Mouse (Mus musculus): ENCODE measurements at regions not wholly inside any gene's neighbourhood (a gene's known extent, or its start where the extent isn't known, plus 50 kb on each side); places are given as distances from the start of the nearest gene placed in this dataset.

- no peak overlapping the region for H3K4me3 ChIP-seq (replicated peaks)
- H3K4me2 ChIP-seq = no peak overlapping the region
- H3K36me3 ChIP-seq = no peaks in the 10 kb centered on the region
- H3K27me3 ChIP-seq (replicated peaks) = no peaks in the 10 kb centered on the region
- WGBS = 33% methylated on average over 6 of the region's 6 CpGs
- peaks cover 14% of the 10 kb centered on the region; the same call in 1 of the 2 replicates for H3K4me1 ChIP-seq
- 0 out of 2 replicates have a peak overlapping the region, but pooled peaks have one; percentile 23 for H3K27ac ChIP-seq (replicated peaks)
- H3K9me3 ChIP-seq (replicated peaks) = no peaks in the 10 kb centered on the region
- ATAC-seq (ENCODE audit: low FRiP score) = peak; percentile 82
- no peak overlapping the region for H3K9ac ChIP-seq (replicated peaks)
These were observed 577.0 kb upstream of the Camk1g start for GRCm38 (mm10) chr1:193946953-193947586.

GRCm38 (mm10) chr1:193935969-193936368 lies 565.9 kb upstream of the Camk1g start:
- Histone ChIP-seq H3K27ac (replicated peaks) (no peak overlapping the region), H3K4me3 (replicated peaks) (no peak overlapping the region), H3K36me3 (no peaks in the 10 kb centered on the region), H3K9ac (replicated peaks) (no peak overlapping the region), H3K4me1 (no peaks in the 10 kb centered on the region), H3K4me2 (no peak overlapping the region), H3K9me3 (replicated peaks) (no peaks in the 10 kb centered on the region), H3K27me3 (replicated peaks) (no peaks in the 10 kb centered on the region)
- no peak for ATAC-seq (ENCODE audit: low FRiP score)
- WGBS = 95% methylated on average over 2 of the region's 2 CpGs

- Histone ChIP-seq H3K9me3 (replicated peaks) (no peaks in the 10 kb centered on the region), H3K4me3 (replicated peaks) (no peak overlapping the region), H3K9ac (replicated peaks) (no peak overlapping the region), H3K4me2 (no peak overlapping the region), H3K27ac (replicated peaks) (no peak overlapping the region), H3K36me3 (no peaks in the 10 kb centered on the region), H3K4me1 (no peaks in the 10 kb centered on the region), H3K27me3 (replicated peaks) (no peaks in the 10 kb centered on the region)
- WGBS = 10% methylated on average over 1 of the region's 1 CpGs
- peak; percentile 83 for ATAC-seq (ENCODE audit: low FRiP score)
These were observed 564.2 kb upstream of the Camk1g start for GRCm38 (mm10) chr1:193934308-193934707.

GRCm38 (mm10) chr1:193931131-193931729 lies 561.1 kb upstream of the Camk1g start:
- no peak overlapping the region for H3K9ac ChIP-seq (replicated peaks)
- ATAC-seq (ENCODE audit: low FRiP score) = no peak
- no peak overlapping the region for H3K4me3 ChIP-seq (replicated peaks)
- no peaks in the 10 kb centered on the region for H3K4me1 ChIP-seq
- WGBS = 87% methylated on average over 5 of the region's 5 CpGs
- no peak overlapping the region for H3K27ac ChIP-seq (replicated peaks)
- no peaks in the 10 kb centered on the region for H3K36me3 ChIP-seq
- H3K27me3 ChIP-seq (replicated peaks) = no peaks in the 10 kb centered on the region
- H3K4me2 ChIP-seq = no peak overlapping the region
- H3K9me3 ChIP-seq (replicated peaks) = no peaks in the 10 kb centered on the region

GRCm38 (mm10) chr1:193928607-193929006 lies 558.5 kb upstream of the Camk1g start:
- Histone ChIP-seq H3K27ac (replicated peaks) (no peak overlapping the region), H3K4me3 (replicated peaks) (no peak overlapping the region), H3K9ac (replicated peaks) (no peak overlapping the region), H3K27me3 (replicated peaks) (no peaks in the 10 kb centered on the region), H3K4me2 (no peak overlapping the region), H3K4me1 (no peaks in the 10 kb centered on the region), H3K9me3 (replicated peaks) (no peaks in the 10 kb centered on the region), H3K36me3 (no peaks in the 10 kb centered on the region)
- WGBS = 81% methylated on average over 4 of the region's 4 CpGs
- ATAC-seq (ENCODE audit: low FRiP score) = no peak

- no peaks in the 10 kb centered on the region for H3K36me3 ChIP-seq
- H3K4me2 ChIP-seq = no peak overlapping the region
- no peak for ATAC-seq (ENCODE audit: low FRiP score)
- H3K4me1 ChIP-seq = no peaks in the 10 kb centered on the region
- H3K9me3 ChIP-seq (replicated peaks) = no peaks in the 10 kb centered on the region
- H3K27ac ChIP-seq (replicated peaks) = no peak overlapping the region
- 87% methylated on average over 4 of the region's 4 CpGs for WGBS
- no peak overlapping the region for H3K9ac ChIP-seq (replicated peaks)
- H3K27me3 ChIP-seq (replicated peaks) = no peaks in the 10 kb centered on the region
- H3K4me3 ChIP-seq (replicated peaks) = no peak overlapping the region
These were observed 552.7 kb upstream of the Camk1g start for GRCm38 (mm10) chr1:193922756-193923155.

- Histone ChIP-seq H3K9ac (replicated peaks) (no peak overlapping the region), H3K36me3 (no peaks in the 10 kb centered on the region), H3K27ac (replicated peaks) (no peak overlapping the region), H3K9me3 (replicated peaks) (no peaks in the 10 kb centered on the region), H3K27me3 (replicated peaks) (no peaks in the 10 kb centered on the region), H3K4me3 (replicated peaks) (no peak overlapping the region), H3K4me1 (no peaks in the 10 kb centered on the region), H3K4me2 (no peak overlapping the region)
- no peak for ATAC-seq (ENCODE audit: low FRiP score)
- WGBS = 67% methylated on average over 3 of the region's 3 CpGs
These were observed 549.1 kb upstream of the Camk1g start for GRCm38 (mm10) chr1:193919243-193919642.

GRCm38 (mm10) chr1:193905711-193906110 lies 535.6 kb upstream of the Camk1g start:
- ATAC-seq (ENCODE audit: low FRiP score) = no peak
- no peak overlapping the region for H3K4me2 ChIP-seq

GRCm38 (mm10) chr1:193894072-193894471 lies 524.0 kb upstream of the Camk1g start:
- ATAC-seq (ENCODE audit: low FRiP score) = no peak
- H3K4me1 ChIP-seq = 0 out of 2 replicates have a peak, but pooled peaks cover 3% of the 10 kb centered on the region
- no peaks in the 10 kb centered on the region for H3K36me3 ChIP-seq
- H3K27ac ChIP-seq (replicated peaks) = no peak overlapping the region
- no peaks in the 10 kb centered on the region for H3K27me3 ChIP-seq (replicated peaks)
- no peak overlapping the region for H3K9ac ChIP-seq (replicated peaks)
- no peaks in the 10 kb centered on the region for H3K9me3 ChIP-seq (replicated peaks)
- H3K4me2 ChIP-seq = no peak overlapping the region
- no peak overlapping the region for H3K4me3 ChIP-seq (replicated peaks)

More at GRCm38 (mm10) chr1:193905711-193906110, 535.6 kb upstream of the Camk1g start:
- H3K9ac ChIP-seq (replicated peaks) = no peak overlapping the region
- H3K4me3 ChIP-seq (replicated peaks) = no peak overlapping the region
- H3K4me1 ChIP-seq = no peaks in the 10 kb centered on the region
- H3K27me3 ChIP-seq (replicated peaks) = no peaks in the 10 kb centered on the region
- no peaks in the 10 kb centered on the region for H3K9me3 ChIP-seq (replicated peaks)
- H3K36me3 ChIP-seq = no peaks in the 10 kb centered on the region
- no peak overlapping the region for H3K27ac ChIP-seq (replicated peaks)

- Histone ChIP-seq H3K9me3 (replicated peaks) (no peaks in the 10 kb centered on the region), H3K27ac (replicated peaks) (no peak overlapping the region), H3K27me3 (replicated peaks) (no peaks in the 10 kb centered on the region), H3K4me2 (no peak overlapping the region), H3K4me3 (replicated peaks) (no peak overlapping the region), H3K9ac (replicated peaks) (no peak overlapping the region), H3K36me3 (no peaks in the 10 kb centered on the region), H3K4me1 (no peaks in the 10 kb centered on the region)
- ATAC-seq (ENCODE audit: low FRiP score) = no peak
- WGBS = 78% methylated on average over 2 of the region's 2 CpGs
These were observed 506.4 kb upstream of the Camk1g start for GRCm38 (mm10) chr1:193876540-193876939.

GRCm38 (mm10) chr1:193876121-193876520 lies 506.0 kb upstream of the Camk1g start:
- no peak overlapping the region for H3K4me3 ChIP-seq (replicated peaks)
- H3K27me3 ChIP-seq (replicated peaks) = no peaks in the 10 kb centered on the region
- H3K36me3 ChIP-seq = no peaks in the 10 kb centered on the region
- H3K27ac ChIP-seq (replicated peaks) = no peak overlapping the region
- no peak overlapping the region for H3K4me2 ChIP-seq
- ATAC-seq (ENCODE audit: low FRiP score) = no peak
- H3K9me3 ChIP-seq (replicated peaks) = no peaks in the 10 kb centered on the region
- no peaks in the 10 kb centered on the region for H3K4me1 ChIP-seq
- no peak overlapping the region for H3K9ac ChIP-seq (replicated peaks)

- no peak for ATAC-seq (ENCODE audit: low FRiP score)
- Histone ChIP-seq H3K9me3 (replicated peaks) (no peaks in the 10 kb centered on the region), H3K36me3 (no peaks in the 10 kb centered on the region), H3K27ac (replicated peaks) (no peak overlapping the region), H3K4me2 (no peak overlapping the region), H3K27me3 (replicated peaks) (no peaks in the 10 kb centered on the region), H3K4me1 (no peaks in the 10 kb centered on the region), H3K9ac (replicated peaks) (no peak overlapping the region), H3K4me3 (replicated peaks) (no peak overlapping the region)
- 93% methylated on average over 3 of the region's 3 CpGs for WGBS
These were observed 505.2 kb upstream of the Camk1g start for GRCm38 (mm10) chr1:193875287-193875686.
